Mouse (Mus musculus): Measurements from ENCODE around the gene Spata31d1b. TPM values are rescaled to one million over a fixed set of nuclear protein-coding genes. Genes with fewer than 3 reads are reported as not detected.
A peak's percentile ranks its signal among the peaks of the same experiment; 100 is the strongest.
"Not testable (repeated sequence)": the region's sequence is repeated elsewhere in the genome, so short reads cannot be mapped to it uniquely, and the experiment has no call there.

Spata31d1b gene
- not detected for total RNA-seq (2021)
- long read RNA-seq, experiment 1 = 0 reads
- long read RNA-seq, experiment 2 = 0 reads

GRCm38 (mm10) chr13:59711984-59712383 lies at the start of gene Spata31d1b:
Gene Spata31d1b, plus strand, starts transcription at chr13:59712284.
- DNase-seq (ENCODE audit: low spot score) = not testable (repeated sequence)

- DNase-seq (ENCODE audit: low spot score) = no peak
These were observed 48.0 kb upstream of the Spata31d1b start for GRCm38 (mm10) chr13:59663939-59664712.

- no peak for DNase-seq (ENCODE audit: low spot score)
These were observed 44.3 kb upstream of the Spata31d1b start for GRCm38 (mm10) chr13:59667763-59668162.

GRCm38 (mm10) chr13:59668501-59669093 lies 43.5 kb upstream of the Spata31d1b start:
- DNase-seq (ENCODE audit: low spot score) = no peak

GRCm38 (mm10) chr13:59669946-59670345 lies 42.1 kb upstream of the Spata31d1b start:
- DNase-seq (ENCODE audit: low spot score) = no peak

GRCm38 (mm10) chr13:59671521-59671920 lies 40.6 kb upstream of the Spata31d1b start:
- DNase-seq (ENCODE audit: low spot score) = no peak

- DNase-seq (ENCODE audit: low spot score) = no peak
These were observed 39.8 kb upstream of the Spata31d1b start for GRCm38 (mm10) chr13:59672248-59672647.

- no peak for DNase-seq (ENCODE audit: low spot score)
These were observed 38.5 kb upstream of the Spata31d1b start for GRCm38 (mm10) chr13:59673597-59673996.

- DNase-seq (ENCODE audit: low spot score) = no peak
These were observed 37.9 kb upstream of the Spata31d1b start for GRCm38 (mm10) chr13:59674215-59674614.

- no peak for DNase-seq (ENCODE audit: low spot score)
These were observed 37.3 kb upstream of the Spata31d1b start for GRCm38 (mm10) chr13:59674761-59675150.

- peak; percentile 24 for DNase-seq (ENCODE audit: low spot score)
These were observed 36.7 kb upstream of the Spata31d1b start, which contains the start of gene Golm1 for GRCm38 (mm10) chr13:59675151-59676011. Gene Golm1, minus strand, starts transcription at chr13:59675811.

- DNase-seq (ENCODE audit: low spot score) = no peak
These were observed 35.5 kb upstream of the Spata31d1b start for GRCm38 (mm10) chr13:59676316-59677229.

GRCm38 (mm10) chr13:59679306-59679705 lies 32.8 kb upstream of the Spata31d1b start:
- DNase-seq (ENCODE audit: low spot score) = no peak

GRCm38 (mm10) chr13:59679908-59680307 lies 32.2 kb upstream of the Spata31d1b start:
- DNase-seq (ENCODE audit: low spot score) = no peak

- DNase-seq (ENCODE audit: low spot score) = no peak
These were observed 29.5 kb upstream of the Spata31d1b start for GRCm38 (mm10) chr13:59682629-59683028.

GRCm38 (mm10) chr13:59685236-59685635 lies 26.8 kb upstream of the Spata31d1b start:
- no peak for DNase-seq (ENCODE audit: low spot score)

- DNase-seq (ENCODE audit: low spot score) = peak; percentile 16
These were observed 23.7 kb upstream of the Spata31d1b start for GRCm38 (mm10) chr13:59688338-59688770.

- DNase-seq (ENCODE audit: low spot score) = no peak
These were observed 22.8 kb upstream of the Spata31d1b start for GRCm38 (mm10) chr13:59689313-59689712.

- no peak for DNase-seq (ENCODE audit: low spot score)
These were observed 22.2 kb upstream of the Spata31d1b start for GRCm38 (mm10) chr13:59689843-59690242.

GRCm38 (mm10) chr13:59690576-59690975 lies 21.5 kb upstream of the Spata31d1b start:
- no peak for DNase-seq (ENCODE audit: low spot score)

GRCm38 (mm10) chr13:59691478-59691877 lies 20.6 kb upstream of the Spata31d1b start:
- no peak for DNase-seq (ENCODE audit: low spot score)
